Mouse (Mus musculus): ENCODE measurements around the gene Gpx4. TPM values are rescaled to one million over a fixed set of nuclear protein-coding genes. Genes with fewer than 3 reads are reported as not detected.
"Not testable (repeated sequence)": the region's sequence is repeated elsewhere in the genome, so short reads cannot be mapped to it uniquely, and the experiment has no call there.

The Gpx4 gene
- total and polyA plus RNA-seq, 3 experiments = 832 to 1,055 (median 860) TPM

GRCm38 (mm10) chr10:80051618-80052373 lies 4.8 kb downstream of the Gpx4 start:
- peak overlapping the region; percentile 14; the same call in 1 of the 2 replicates for H3K9ac ChIP-seq (ENCODE audit: low read depth, low read length)
- DNase-seq = peak; percentile 68 to 73
- peaks cover 4% of the 10 kb centered on the region; the same call in 1 of the 2 replicates for H3K36me3 ChIP-seq (ENCODE audit: control insufficient read depth, insufficient read depth, low read length)
- 29% methylated on average over 14 of the region's 14 CpGs for WGBS
- H3K4me1 ChIP-seq (ENCODE audit: control insufficient read depth, insufficient read depth, low read length) = peaks cover 13% of the 10 kb centered on the region
- intact Hi-C loops (cut with DNase I) = loop anchor here (2.0 to 5.0 kb wide), 2 partner anchors 13 to 64 kb away; partner anchors contain the start of genes Cnn2 and Polr2e
- no peaks in the 10 kb centered on the region for H3K27me3 ChIP-seq (ENCODE audit: control insufficient read depth, insufficient read depth, low read length)
- TF ChIP-seq CTCF (IDR thresholded peaks at IDR 0.05) (no peak), POLR2A (IDR thresholded peaks at IDR 0.05; ENCODE audit: insufficient read depth, low read depth, low read length) (peak; percentile 38), EP300 (IDR thresholded peaks at IDR 0.05; ENCODE audit: insufficient read depth, low read depth, low read length) (peak; percentile 60; the same call in 1 of the 2 replicates)
- no peaks in the 10 kb centered on the region for H3K79me2 ChIP-seq (replicated peaks; ENCODE audit: control insufficient read depth, insufficient read depth, low read length)
- no peak overlapping the region for H3K4me3 ChIP-seq
- peak overlapping the region; percentile 100 for H3K27ac ChIP-seq

DNA sequence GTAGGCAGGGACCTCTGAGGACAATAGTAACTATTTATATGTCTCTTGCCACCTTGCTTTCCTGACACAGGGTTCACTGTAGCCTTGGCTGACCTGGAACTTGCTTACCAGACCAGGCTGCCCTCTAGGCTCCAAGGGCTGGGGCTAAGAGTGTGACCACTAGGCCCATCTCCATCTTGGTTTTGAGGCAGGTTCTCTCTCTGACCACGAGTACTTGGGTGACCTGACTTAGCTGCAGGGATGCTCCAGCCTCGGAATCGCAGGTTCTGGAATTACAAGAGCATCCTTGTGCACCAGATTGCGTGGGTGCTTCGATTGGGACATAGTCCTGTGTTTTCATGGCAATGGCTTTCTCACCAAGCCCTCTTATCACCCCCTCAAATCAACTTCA lies 5.4 kb downstream of the Gpx4 start:
- Histone ChIP-seq H3K9ac (ENCODE audit: low read depth, low read length) (peak overlapping the region; percentile 3; the same call in 1 of the 2 replicates), H3K36me3 (ENCODE audit: control insufficient read depth, insufficient read depth, low read length) (peaks cover 4% of the 10 kb centered on the region; the same call in 1 of the 2 replicates), H3K27me3 (ENCODE audit: control insufficient read depth, insufficient read depth, low read length) (no peaks in the 10 kb centered on the region), H3K4me1 (ENCODE audit: control insufficient read depth, insufficient read depth, low read length) (peaks cover 13% of the 10 kb centered on the region), H3K79me2 (replicated peaks; ENCODE audit: control insufficient read depth, insufficient read depth, low read length) (no peaks in the 10 kb centered on the region), H3K4me3 (no peak overlapping the region), H3K27ac (peak overlapping the region; percentile 100)
- DNase-seq = no peak
- 85% methylated on average over 5 of the region's 5 CpGs for WGBS
- TF ChIP-seq CTCF (IDR thresholded peaks at IDR 0.05) (no peak), EP300 (IDR thresholded peaks at IDR 0.05; ENCODE audit: insufficient read depth, low read depth, low read length) (no peak), POLR2A (IDR thresholded peaks at IDR 0.05; ENCODE audit: insufficient read depth, low read depth, low read length) (no peak)
- intact Hi-C loops (cut with DNase I) = loop anchor here (2.0 to 5.0 kb wide), 2 partner anchors 14 to 65 kb away; partner anchors contain the start of genes Cnn2 and Polr2e

- no peak for TF ChIP-seq CTCF (IDR thresholded peaks at IDR 0.05)
- peak; percentile 93 for TF ChIP-seq POLR2A (IDR thresholded peaks at IDR 0.05; ENCODE audit: insufficient read depth, low read depth, low read length)
- TF ChIP-seq EP300 (IDR thresholded peaks at IDR 0.05; ENCODE audit: insufficient read depth, low read depth, low read length) = no peak
- WGBS = under 1% methylated on average over 47 of the region's 47 CpGs
- H3K27me3 ChIP-seq (ENCODE audit: control insufficient read depth, insufficient read depth, low read length) = no peaks in the 10 kb centered on the region
- peak overlapping the region; percentile 99 for H3K9ac ChIP-seq (ENCODE audit: low read depth, low read length)
- peak overlapping the region; percentile 88 for H3K4me3 ChIP-seq
- H3K36me3 ChIP-seq (ENCODE audit: control insufficient read depth, insufficient read depth, low read length) = peaks cover 4% of the 10 kb centered on the region; the same call in 1 of the 2 replicates
- H3K27ac ChIP-seq = peak overlapping the region; percentile 100
- peak; percentile 99 to 100 for DNase-seq
- H3K4me1 ChIP-seq (ENCODE audit: control insufficient read depth, insufficient read depth, low read length) = peaks cover 13% of the 10 kb centered on the region
- no peaks in the 10 kb centered on the region for H3K79me2 ChIP-seq (replicated peaks; ENCODE audit: control insufficient read depth, insufficient read depth, low read length)
- intact Hi-C loops (cut with DNase I) = loop anchor here (2.0 to 5.0 kb wide), 2 partner anchors 15 to 66 kb away; partner anchors contain the start of genes Cnn2 and Polr2e
These were observed 6.4 kb downstream of the Gpx4 start for GRCm38 (mm10) chr10:80053259-80053780.

- Histone ChIP-seq H3K9ac (ENCODE audit: low read depth, low read length) (peak overlapping the region; percentile 99), H3K4me3 (peak overlapping the region; percentile 88), H3K27me3 (ENCODE audit: control insufficient read depth, insufficient read depth, low read length) (no peaks in the 10 kb centered on the region), H3K36me3 (ENCODE audit: control insufficient read depth, insufficient read depth, low read length) (peaks cover 4% of the 10 kb centered on the region; the same call in 1 of the 2 replicates), H3K27ac (peak overlapping the region; percentile 100), H3K4me1 (ENCODE audit: control insufficient read depth, insufficient read depth, low read length) (peaks cover 13% of the 10 kb centered on the region), H3K79me2 (replicated peaks; ENCODE audit: control insufficient read depth, insufficient read depth, low read length) (no peaks in the 10 kb centered on the region)
- intact Hi-C loops (cut with DNase I) = loop anchor here (1.0 to 5.0 kb wide), 3 partner anchors 15 to 67 kb away; partner anchors contain the start of genes Cnn2 and Polr2e
- WGBS = under 1% methylated on average over 74 of the region's 77 CpGs
- DNase-seq = peak; percentile 83 to 84
- TF ChIP-seq EP300 (IDR thresholded peaks at IDR 0.05; ENCODE audit: insufficient read depth, low read depth, low read length) (no peak), POLR2A (IDR thresholded peaks at IDR 0.05; ENCODE audit: insufficient read depth, low read depth, low read length) (no peak), CTCF (IDR thresholded peaks at IDR 0.05) (peak; percentile 76)
These were observed 7.2 kb downstream of the Gpx4 start for GRCm38 (mm10) chr10:80053831-80054815.

- not testable (repeated sequence) for H3K79me2 ChIP-seq (replicated peaks; ENCODE audit: control insufficient read depth, insufficient read depth, low read length); H3K36me3 ChIP-seq (ENCODE audit: control insufficient read depth, insufficient read depth, low read length); DNase-seq; H3K27me3 ChIP-seq (ENCODE audit: control insufficient read depth, insufficient read depth, low read length)
- 6% methylated on average over 3 of the region's 3 CpGs for WGBS
- H3K27ac ChIP-seq = peak overlapping the region; percentile 100; the same call in 1 of the 2 replicates
- peaks cover 13% of the 10 kb centered on the region for H3K4me1 ChIP-seq (ENCODE audit: control insufficient read depth, insufficient read depth, low read length)
- H3K9ac ChIP-seq (ENCODE audit: low read depth, low read length) = peak overlapping the region; percentile 99
- H3K4me3 ChIP-seq = peak overlapping the region; percentile 88
- intact Hi-C loops (cut with DNase I) = loop anchor here (1.0 to 5.0 kb wide), 2 partner anchors 59 to 68 kb away; partner anchors contain the start of gene Cnn2
These were observed 7.9 kb downstream of the Gpx4 start for GRCm38 (mm10) chr10:80054911-80055310.

All from heart, adult 2 months (tissue).